Mouse (Mus musculus): Measurements from ENCODE around the gene Asic2.

The Asic2 gene

GRCm38 (mm10) chr11:81239091-81239490, 729.2 kb downstream of the Asic2 start:
- in situ Hi-C loops (cut with MboI; ENCODE audit: low pct_unique_long_range_greater_than_20kb in 1 of 2, low sequenced_read_pairs in 2 of 2, unreplicated experiment in 1 of 2), result no loop called here

GRCm38 (mm10) chr11:81236070-81236469, 732.2 kb downstream of the Asic2 start:
- in situ Hi-C loops (cut with MboI; ENCODE audit: low pct_unique_long_range_greater_than_20kb in 1 of 2, low sequenced_read_pairs in 2 of 2, unreplicated experiment in 1 of 2), result no loop called here

- in situ Hi-C loops (cut with MboI; ENCODE audit: low pct_unique_long_range_greater_than_20kb in 1 of 2, low sequenced_read_pairs in 2 of 2, unreplicated experiment in 1 of 2), result no loop called here
Measured at GRCm38 (mm10) chr11:81223361-81223760, 744.9 kb downstream of the Asic2 start.

GRCm38 (mm10) chr11:81220786-81221185, 747.5 kb downstream of the Asic2 start:
- in situ Hi-C loops (cut with MboI; ENCODE audit: low pct_unique_long_range_greater_than_20kb in 1 of 2, low sequenced_read_pairs in 2 of 2, unreplicated experiment in 1 of 2), result no loop called here

- in situ Hi-C loops (cut with MboI; ENCODE audit: low pct_unique_long_range_greater_than_20kb in 1 of 2, low sequenced_read_pairs in 2 of 2, unreplicated experiment in 1 of 2), result no loop called here
Measured at GRCm38 (mm10) chr11:81205471-81205870, 762.8 kb downstream of the Asic2 start.

GRCm38 (mm10) chr11:81202578-81202977, 765.7 kb downstream of the Asic2 start:
- in situ Hi-C loops (cut with MboI; ENCODE audit: low pct_unique_long_range_greater_than_20kb in 1 of 2, low sequenced_read_pairs in 2 of 2, unreplicated experiment in 1 of 2), result no loop called here

- in situ Hi-C loops (cut with MboI; ENCODE audit: low pct_unique_long_range_greater_than_20kb in 1 of 2, low sequenced_read_pairs in 2 of 2, unreplicated experiment in 1 of 2), result no loop called here
Measured at GRCm38 (mm10) chr11:81193856-81194255, 774.4 kb downstream of the Asic2 start.

- in situ Hi-C loops (cut with MboI; ENCODE audit: low pct_unique_long_range_greater_than_20kb in 1 of 2, low sequenced_read_pairs in 2 of 2, unreplicated experiment in 1 of 2), result no loop called here
Measured at GRCm38 (mm10) chr11:81192155-81192554, 776.1 kb downstream of the Asic2 start.

- in situ Hi-C loops (cut with MboI; ENCODE audit: low pct_unique_long_range_greater_than_20kb in 1 of 2, low sequenced_read_pairs in 2 of 2, unreplicated experiment in 1 of 2), result no loop called here
Measured at GRCm38 (mm10) chr11:81189103-81189502, 779.2 kb downstream of the Asic2 start.

- in situ Hi-C loops (cut with MboI; ENCODE audit: low pct_unique_long_range_greater_than_20kb in 1 of 2, low sequenced_read_pairs in 2 of 2, unreplicated experiment in 1 of 2), result no loop called here
Measured at GRCm38 (mm10) chr11:81187851-81188250, 780.4 kb downstream of the Asic2 start.

- in situ Hi-C loops (cut with MboI; ENCODE audit: low pct_unique_long_range_greater_than_20kb in 1 of 2, low sequenced_read_pairs in 2 of 2, unreplicated experiment in 1 of 2), result no loop called here
Measured at GRCm38 (mm10) chr11:81184721-81185120, 783.5 kb downstream of the Asic2 start.

- in situ Hi-C loops (cut with MboI; ENCODE audit: low pct_unique_long_range_greater_than_20kb in 1 of 2, low sequenced_read_pairs in 2 of 2, unreplicated experiment in 1 of 2), result no loop called here
Measured at GRCm38 (mm10) chr11:81164890-81165289, 803.4 kb downstream of the Asic2 start.

GRCm38 (mm10) chr11:81163056-81163455, 805.2 kb downstream of the Asic2 start:
- in situ Hi-C loops (cut with MboI; ENCODE audit: low pct_unique_long_range_greater_than_20kb in 1 of 2, low sequenced_read_pairs in 2 of 2, unreplicated experiment in 1 of 2), result no loop called here

- in situ Hi-C loops (cut with MboI; ENCODE audit: low pct_unique_long_range_greater_than_20kb in 1 of 2, low sequenced_read_pairs in 2 of 2, unreplicated experiment in 1 of 2), result no loop called here
Measured at GRCm38 (mm10) chr11:81153841-81154240, 814.4 kb downstream of the Asic2 start.

- in situ Hi-C loops (cut with MboI; ENCODE audit: low pct_unique_long_range_greater_than_20kb in 1 of 2, low sequenced_read_pairs in 2 of 2, unreplicated experiment in 1 of 2), result no loop called here
Measured at GRCm38 (mm10) chr11:81153161-81153840, 815.0 kb downstream of the Asic2 start.

- in situ Hi-C loops (cut with MboI; ENCODE audit: low pct_unique_long_range_greater_than_20kb in 1 of 2, low sequenced_read_pairs in 2 of 2, unreplicated experiment in 1 of 2), result no loop called here
Measured at GRCm38 (mm10) chr11:81152460-81153160, 815.6 kb downstream of the Asic2 start.

GRCm38 (mm10) chr11:81152021-81152385, 816.3 kb downstream of the Asic2 start:
- in situ Hi-C loops (cut with MboI; ENCODE audit: low pct_unique_long_range_greater_than_20kb in 1 of 2, low sequenced_read_pairs in 2 of 2, unreplicated experiment in 1 of 2), result no loop called here

GRCm38 (mm10) chr11:81151286-81152020, 816.8 kb downstream of the Asic2 start:
- in situ Hi-C loops (cut with MboI; ENCODE audit: low pct_unique_long_range_greater_than_20kb in 1 of 2, low sequenced_read_pairs in 2 of 2, unreplicated experiment in 1 of 2), result no loop called here

- in situ Hi-C loops (cut with MboI; ENCODE audit: low pct_unique_long_range_greater_than_20kb in 1 of 2, low sequenced_read_pairs in 2 of 2, unreplicated experiment in 1 of 2), result no loop called here
Measured at GRCm38 (mm10) chr11:81150621-81151020, 817.6 kb downstream of the Asic2 start.

Data from mouse embryonic stem cell (cell line).